Mouse (Mus musculus) cerebellum, postnatal 10 days (tissue): ENCODE results near the gene Eme2.
A peak's percentile ranks its signal among the peaks of the same experiment; 100 is the strongest.

Source experiments
- DNase-seq, 2 experiments: peaks; one replicate each; pipeline ENCODE4 v3.0.0; 2021; ENCODE audit warnings: mixed read lengths in 2 of 2

The Eme2 gene

GRCm38 (mm10) chr17:24874405-24874745, 20.5 kb downstream of the Eme2 start:
- no peak for DNase-seq

GRCm38 (mm10) chr17:24873695-24874404, 21.0 kb downstream of the Eme2 start:
- no peak for DNase-seq

DNA sequence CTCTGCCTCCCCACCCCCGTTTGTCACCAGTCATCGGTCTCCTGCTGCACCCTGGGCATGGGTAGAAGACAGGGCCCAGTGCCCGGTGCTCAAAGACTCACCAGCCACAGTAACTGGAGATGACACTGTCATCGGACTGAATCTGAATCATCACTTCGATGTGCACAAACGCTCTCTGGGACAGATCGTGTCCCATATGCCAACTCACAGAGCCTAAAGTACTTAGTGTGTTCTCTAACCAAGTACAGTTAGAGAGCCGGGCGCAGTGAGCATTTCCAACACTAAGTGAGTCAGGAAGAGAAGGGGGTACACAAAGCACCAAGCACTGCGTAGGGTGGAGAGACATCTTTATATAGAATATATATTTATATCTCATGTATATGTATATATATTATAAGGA, 27.0 kb downstream of the Eme2 start:
- no peak for DNase-seq

GRCm38 (mm10) chr17:24865776-24866175, 29.1 kb downstream of the Eme2 start, which contains the start of gene Igfals:
TSS of gene Igfals (plus strand) at chr17:24865997.
- peak; percentile 87 to 88 for DNase-seq

- no peak for DNase-seq
These were observed 33.1 kb downstream of the Eme2 start for GRCm38 (mm10) chr17:24861785-24862184.

- DNase-seq = no peak
These were observed 34.8 kb downstream of the Eme2 start for GRCm38 (mm10) chr17:24860076-24860475.

- DNase-seq = peak; percentile 80 to 85
These were observed 35.9 kb downstream of the Eme2 start for GRCm38 (mm10) chr17:24858967-24859366.

DNA sequence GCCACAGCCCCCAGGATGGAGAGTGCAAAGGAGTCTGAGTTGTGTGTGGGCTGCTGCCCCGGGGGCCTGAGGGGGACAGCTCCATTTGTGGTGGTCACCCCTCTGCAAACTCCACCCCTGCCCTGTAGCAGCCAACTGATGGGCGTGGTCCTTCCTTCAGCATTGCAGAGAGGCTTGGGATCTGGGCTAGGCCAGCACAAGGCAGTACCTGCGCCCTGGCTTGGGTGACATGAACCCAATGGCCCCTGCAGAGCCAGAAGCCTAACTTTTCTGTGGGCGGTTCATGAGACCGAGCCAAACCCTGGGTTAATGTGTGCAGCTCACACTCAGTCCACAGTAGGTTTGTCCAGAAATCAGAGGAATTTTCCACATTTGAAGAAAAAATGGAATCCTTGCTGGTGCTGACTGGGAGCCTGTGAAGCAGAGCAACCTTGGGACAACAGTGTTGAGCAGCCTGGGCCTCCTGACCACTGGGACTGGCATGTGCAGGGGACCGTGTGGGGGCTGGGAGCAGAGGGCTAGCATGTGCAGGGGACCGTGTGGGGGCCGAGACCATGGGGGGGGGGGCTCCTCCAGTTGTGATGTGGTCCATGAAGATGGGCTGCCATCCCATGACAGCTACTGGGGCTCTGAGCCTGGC, 36.9 kb downstream of the Eme2 start:
- DNase-seq = no peak

- DNase-seq = no peak
These were observed 38.3 kb downstream of the Eme2 start for GRCm38 (mm10) chr17:24856589-24856988.

- DNase-seq = no peak
These were observed 38.9 kb downstream of the Eme2 start for GRCm38 (mm10) chr17:24855838-24856464.

- no peak for DNase-seq
These were observed 43.3 kb downstream of the Eme2 start for GRCm38 (mm10) chr17:24851381-24852125.

DNA sequence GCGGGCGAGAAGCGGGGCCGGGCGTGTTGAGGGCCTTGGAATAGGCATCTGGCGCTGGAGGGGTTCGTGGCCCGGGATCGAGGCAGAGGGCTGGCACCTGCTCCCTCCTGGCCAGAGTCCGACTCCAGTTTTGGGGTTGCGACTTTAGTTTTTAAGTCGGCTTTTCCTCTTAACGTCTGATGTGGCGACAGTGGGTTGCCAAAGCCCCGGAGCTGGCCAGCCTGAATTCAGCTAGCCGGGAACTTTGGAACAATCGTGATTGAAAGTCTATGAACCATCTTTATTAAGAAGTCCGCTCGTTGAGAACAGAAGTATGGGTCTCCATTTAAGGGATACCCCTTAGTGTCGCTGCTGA, 44.1 kb downstream of the Eme2 start:
- no peak for DNase-seq

DNA sequence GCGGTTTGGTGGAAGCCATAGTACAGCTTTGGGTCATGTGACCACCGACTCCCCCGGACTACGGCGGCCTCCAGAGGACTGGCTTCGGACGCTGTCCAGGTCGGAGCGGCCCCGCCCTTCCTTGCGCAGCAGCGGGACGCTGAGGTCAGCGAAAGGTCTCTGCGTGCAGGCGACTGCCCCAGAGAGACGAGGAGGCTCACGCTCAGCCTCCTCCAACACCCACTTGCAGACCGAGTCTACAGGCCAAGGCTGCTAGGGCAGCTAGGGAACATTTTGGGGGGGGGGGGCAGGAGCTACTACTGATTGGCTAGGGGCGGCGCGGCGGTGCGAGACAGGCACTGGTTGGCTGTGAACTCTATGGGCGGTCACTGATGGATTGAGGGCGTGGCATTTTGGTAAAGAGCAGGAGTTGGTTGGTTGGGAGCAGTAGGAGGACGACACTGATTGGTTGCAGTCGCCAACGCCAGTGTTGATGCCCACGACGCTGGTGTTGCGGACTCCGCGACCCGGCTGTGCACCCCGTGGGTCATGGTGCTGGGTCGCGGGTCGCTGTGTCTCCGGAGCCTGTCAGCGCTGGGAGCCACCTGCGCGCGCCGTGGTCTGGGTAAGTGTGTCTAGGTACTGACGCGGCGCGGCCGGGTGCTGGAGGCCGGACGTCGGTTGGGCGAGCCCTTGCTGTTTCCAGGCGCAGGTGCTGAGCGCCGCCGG, 44.7 kb downstream of the Eme2 start, which contains the start of gene Fahd1:
TSS of gene Fahd1 (minus strand) at position 300 of the 708 bp plus-strand sequence.
- peak; percentile 96 to 98 for DNase-seq

GRCm38 (mm10) chr17:24849733-24850064, 45.2 kb downstream of the Eme2 start:
- no peak for DNase-seq

DNA sequence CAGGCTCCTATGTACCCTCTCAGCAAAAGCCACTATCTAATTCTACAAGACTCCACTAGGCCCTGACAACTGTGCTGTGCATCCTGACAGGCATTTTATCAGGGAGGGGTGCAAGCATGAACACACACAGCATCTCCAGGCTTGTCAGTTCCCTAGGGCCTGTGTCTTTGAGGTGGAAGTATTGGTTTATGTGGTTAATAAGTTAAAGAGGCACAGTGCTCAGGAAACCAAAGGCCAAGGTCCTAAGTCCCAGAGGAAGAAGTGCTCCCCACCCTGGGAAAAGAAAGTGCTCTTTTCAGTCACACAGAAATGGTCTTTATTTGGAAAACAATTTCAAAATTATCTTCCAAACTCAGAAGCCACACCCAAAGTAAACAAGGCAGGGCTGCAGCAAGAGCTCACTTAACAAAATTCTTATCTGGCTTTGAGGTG, 46.3 kb downstream of the Eme2 start:
- no peak for DNase-seq

DNA sequence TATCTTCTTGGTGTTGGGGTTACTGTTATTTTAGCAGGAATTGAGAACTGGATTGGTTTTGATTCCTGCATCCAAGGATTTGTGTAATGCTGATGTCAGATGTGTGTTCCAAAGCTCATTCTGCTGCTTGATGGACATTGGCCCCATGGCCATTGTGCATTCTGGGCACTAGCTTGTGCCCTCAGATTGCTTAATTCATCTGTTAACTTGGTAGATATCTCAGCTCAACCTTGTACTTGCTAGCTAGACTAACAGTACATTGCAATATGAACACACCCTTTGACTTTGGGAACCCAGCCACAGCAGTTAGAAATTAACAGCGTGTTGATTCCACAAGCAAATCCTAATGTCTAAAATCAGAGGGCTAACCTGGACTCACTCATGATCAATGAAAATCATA, 47.5 kb downstream of the Eme2 start:
- DNase-seq = no peak

DNA sequence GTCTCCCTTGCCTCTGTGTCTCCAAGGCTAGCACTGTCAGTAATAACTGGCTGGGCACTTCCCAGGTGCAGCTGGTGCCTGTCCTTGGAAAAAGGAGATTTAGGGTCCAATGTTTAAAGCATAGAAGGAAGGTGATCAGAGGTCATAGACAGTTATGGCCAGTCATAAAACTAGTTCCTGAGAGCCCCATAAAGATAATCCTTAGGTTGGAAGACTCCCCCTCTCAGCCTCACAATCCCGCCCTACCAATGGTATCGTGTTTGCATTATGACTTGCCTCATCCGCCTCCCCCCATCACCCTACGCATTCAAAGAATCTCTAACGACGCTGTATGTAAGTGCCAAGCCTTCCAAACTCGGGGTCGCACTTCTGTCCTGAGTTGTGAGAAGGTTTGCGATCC, 50.4 kb downstream of the Eme2 start:
- no peak for DNase-seq

DNA sequence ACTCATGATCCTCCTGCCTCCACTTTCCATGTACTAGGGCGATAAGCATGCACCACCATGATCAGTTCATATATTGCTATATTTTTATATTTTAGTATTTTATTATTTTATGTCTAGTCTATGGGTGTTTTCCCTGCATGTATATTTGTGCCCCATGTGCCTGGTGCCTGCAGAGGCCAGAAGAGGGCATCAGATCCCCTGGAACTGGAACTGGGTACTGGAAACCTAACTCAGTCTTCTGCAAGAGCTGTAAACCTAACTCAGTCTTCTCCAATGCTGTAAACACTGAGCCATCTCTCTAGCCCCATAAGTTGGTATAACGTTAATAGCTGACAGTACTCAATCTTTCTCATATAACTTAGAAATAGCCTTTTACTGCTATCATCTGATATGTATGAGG, 52.3 kb downstream of the Eme2 start:
- DNase-seq = no peak

DNA sequence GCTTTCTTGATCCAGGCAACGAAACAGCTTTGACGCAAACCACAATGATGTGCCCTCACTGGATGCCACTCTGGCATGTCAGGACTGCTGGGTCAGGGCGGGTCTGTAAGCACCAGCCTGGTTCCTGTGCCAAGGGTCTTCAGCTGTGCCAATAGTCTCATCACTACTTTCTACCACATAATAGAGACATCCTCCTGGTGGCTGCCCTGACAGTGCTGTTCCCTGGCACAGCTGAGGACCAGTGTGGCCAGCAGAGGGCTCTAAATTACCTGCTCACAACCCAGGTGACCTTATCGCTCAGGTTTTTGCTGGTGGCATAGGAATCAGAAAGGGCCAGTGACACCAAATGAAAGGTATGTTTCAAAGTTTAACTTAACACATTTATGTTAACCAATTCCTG, 53.8 kb downstream of the Eme2 start:
- peak; percentile 72 to 73 for DNase-seq

GRCm38 (mm10) chr17:24840341-24840740, 54.5 kb downstream of the Eme2 start:
- DNase-seq = no peak

DNA sequence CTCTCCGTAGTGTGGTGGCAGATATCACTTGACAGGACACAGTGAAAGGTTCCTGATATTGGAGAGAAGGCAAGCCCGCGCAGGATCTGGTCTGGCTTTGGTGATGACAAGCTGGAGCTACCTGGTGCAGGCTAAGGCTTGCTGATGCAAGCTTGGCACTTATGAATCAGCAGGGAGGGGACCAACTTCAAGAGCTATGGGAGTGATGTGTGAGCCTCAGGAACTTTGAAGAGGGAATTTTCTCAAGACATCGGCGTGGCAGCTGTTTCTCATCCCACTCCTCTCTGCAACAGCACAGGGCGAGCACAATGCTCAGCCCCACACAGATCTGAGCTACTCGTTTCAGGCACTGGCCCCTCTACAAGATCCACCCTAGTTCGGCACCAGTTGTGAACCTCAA, 55.0 kb downstream of the Eme2 start, which contains the start of gene Hagh:
TSS of gene Hagh (plus strand) at position 302 of the 400 bp plus-strand sequence.
- no peak for DNase-seq
